Mouse (Mus musculus): ENCODE data around the gene Zfp64.

Gene Zfp64

GRCm38 (mm10) chr2:168954835-168955716 lies at the start of gene Zfp64:
Gene Zfp64, minus strand, starts transcription at chr2:168955587.
- peak; percentile 33 for DNase-seq (ENCODE audit: extremely low spot score, low read depth, low spot score)

- no peak for DNase-seq (ENCODE audit: extremely low spot score, low read depth, low spot score)
Measured at GRCm38 (mm10) chr2:168992642-168993420, 37.4 kb upstream of the Zfp64 start.

GRCm38 (mm10) chr2:168990957-168991356 lies 35.6 kb upstream of the Zfp64 start:
- no peak for DNase-seq (ENCODE audit: extremely low spot score, low read depth, low spot score)

- DNase-seq (ENCODE audit: extremely low spot score, low read depth, low spot score) = no peak
Measured at GRCm38 (mm10) chr2:168990061-168990753, 34.8 kb upstream of the Zfp64 start.

GRCm38 (mm10) chr2:168988056-168988455 lies 32.7 kb upstream of the Zfp64 start:
- no peak for DNase-seq (ENCODE audit: extremely low spot score, low read depth, low spot score)

GRCm38 (mm10) chr2:168987421-168987820 lies 32.0 kb upstream of the Zfp64 start:
- DNase-seq (ENCODE audit: extremely low spot score, low read depth, low spot score) = no peak

- no peak for DNase-seq (ENCODE audit: extremely low spot score, low read depth, low spot score)
Measured at GRCm38 (mm10) chr2:168981951-168982350, 26.6 kb upstream of the Zfp64 start.

GRCm38 (mm10) chr2:168981448-168981847 lies 26.1 kb upstream of the Zfp64 start:
- DNase-seq (ENCODE audit: extremely low spot score, low read depth, low spot score) = no peak

- DNase-seq (ENCODE audit: extremely low spot score, low read depth, low spot score) = no peak
Measured at GRCm38 (mm10) chr2:168980859-168981258, 25.5 kb upstream of the Zfp64 start.

GRCm38 (mm10) chr2:168979742-168980141 lies 24.4 kb upstream of the Zfp64 start:
- DNase-seq (ENCODE audit: extremely low spot score, low read depth, low spot score) = no peak

- DNase-seq (ENCODE audit: extremely low spot score, low read depth, low spot score) = no peak
Measured at GRCm38 (mm10) chr2:168978031-168978430, 22.6 kb upstream of the Zfp64 start.

GRCm38 (mm10) chr2:168970131-168970530 lies 14.7 kb upstream of the Zfp64 start:
- no peak for DNase-seq (ENCODE audit: extremely low spot score, low read depth, low spot score)

- DNase-seq (ENCODE audit: extremely low spot score, low read depth, low spot score) = no peak
Measured at GRCm38 (mm10) chr2:168968136-168968925, 12.9 kb upstream of the Zfp64 start.

- DNase-seq (ENCODE audit: extremely low spot score, low read depth, low spot score) = no peak
Measured at GRCm38 (mm10) chr2:168966525-168966924, 11.1 kb upstream of the Zfp64 start.

- DNase-seq (ENCODE audit: extremely low spot score, low read depth, low spot score) = no peak
Measured at GRCm38 (mm10) chr2:168964849-168965248, 9.5 kb upstream of the Zfp64 start.

GRCm38 (mm10) chr2:168961729-168962666 lies 6.6 kb upstream of the Zfp64 start:
- DNase-seq (ENCODE audit: extremely low spot score, low read depth, low spot score) = no peak

GRCm38 (mm10) chr2:168960814-168961213 lies 5.4 kb upstream of the Zfp64 start:
- DNase-seq (ENCODE audit: extremely low spot score, low read depth, low spot score) = no peak

- DNase-seq (ENCODE audit: extremely low spot score, low read depth, low spot score) = no peak
Measured at GRCm38 (mm10) chr2:168959339-168959885, 4.0 kb upstream of the Zfp64 start.

- DNase-seq (ENCODE audit: extremely low spot score, low read depth, low spot score) = no peak
Measured at GRCm38 (mm10) chr2:168955850-168956346, 511 bp upstream of the Zfp64 start.
